Mouse (Mus musculus) testis, adult 2 months (tissue): ENCODE results near the gene Cntd1.

Experiments used
- CTCF ChIP-seq: fragments of 200-500 bp; IDR thresholded peaks from 2 replicates; pipeline ENCODE4 v1.5.1; 2012; ENCODE audit warnings: low read depth, mild to moderate bottlenecking, inconsistent platforms, low read length, moderate library complexity; ENCODE audit not compliant: control insufficient read depth, insufficient read depth, insufficient replicate concordance
- POLR2A ChIP-seq: fragments of 200-500 bp; IDR thresholded peaks from 2 replicates; pipeline ENCODE4 v1.6.1; 2012; ENCODE audit warnings: low read depth, mild to moderate bottlenecking, inconsistent platforms, low read length, moderate library complexity; ENCODE audit not compliant: control insufficient read depth

GRCm38 (mm10) chr11:101230061-101230511 is 48.7 kb upstream of the Cntd1 start:
- no peak for TF ChIP-seq CTCF
- TF ChIP-seq POLR2A, result no peak
